Mouse (Mus musculus) gastrocnemius, adult 8-10 months (tissue): ENCODE results near the gene Ndufaf7. TPM values are rescaled to one million over a fixed set of nuclear protein-coding genes. Genes with fewer than 3 reads are reported as not detected.

Experiments
- DNase-seq, 2 experiments: peaks; one replicate each; pipeline ENCODE4 v3.0.0; 2022; ENCODE audit warnings: low spot score in 2 of 2
- total RNA-seq, 4 experiments: library from RNA; stranded (reverse); gene quantifications; 2 replicates each; pipeline ENCODE4 v1.2.4; 2022

Gene Ndufaf7
- total RNA-seq, 4 experiments from 2014 or later = 25.6 to 32.1 (median 28.7) TPM

DNA sequence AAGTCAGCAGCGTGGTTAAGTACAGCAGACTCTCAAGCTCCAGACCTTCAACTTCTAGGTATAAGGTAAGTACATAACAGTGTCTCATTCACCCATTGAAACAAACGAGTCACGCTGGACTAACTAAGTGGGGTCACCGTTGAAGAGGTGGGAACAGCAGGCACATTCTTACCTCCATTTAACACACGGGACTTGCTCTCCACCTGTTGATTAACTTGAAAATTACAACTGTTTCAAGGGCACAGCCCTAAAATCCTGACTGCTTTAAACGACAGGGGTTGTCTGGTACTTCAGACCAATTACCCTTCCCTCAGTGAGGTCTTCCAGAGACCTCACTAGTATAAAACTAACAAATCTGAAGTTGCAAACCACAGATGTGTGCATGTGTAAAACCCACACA, 22.5 kb downstream of the Ndufaf7 start:
- no peak for DNase-seq

DNA sequence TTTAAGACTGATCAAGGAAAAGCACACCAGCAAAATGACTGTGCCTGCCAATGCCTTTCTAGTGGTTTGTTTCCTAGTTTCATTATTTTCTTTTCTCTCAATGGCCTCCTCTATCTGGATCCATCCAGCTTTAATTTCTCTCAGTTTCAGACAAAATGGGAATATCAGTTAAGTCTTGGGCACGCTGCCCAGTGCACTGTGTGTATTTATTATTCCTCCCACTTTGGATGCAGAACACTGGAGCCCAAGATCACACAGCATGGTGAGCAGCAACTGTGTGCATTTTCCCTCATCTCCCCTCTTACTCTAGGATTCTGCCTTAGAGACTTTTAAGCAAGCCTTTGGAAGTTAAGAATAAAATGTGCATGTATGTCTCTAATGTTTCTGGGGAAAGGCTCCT, 27.5 kb downstream of the Ndufaf7 start:
- no peak for DNase-seq

DNA sequence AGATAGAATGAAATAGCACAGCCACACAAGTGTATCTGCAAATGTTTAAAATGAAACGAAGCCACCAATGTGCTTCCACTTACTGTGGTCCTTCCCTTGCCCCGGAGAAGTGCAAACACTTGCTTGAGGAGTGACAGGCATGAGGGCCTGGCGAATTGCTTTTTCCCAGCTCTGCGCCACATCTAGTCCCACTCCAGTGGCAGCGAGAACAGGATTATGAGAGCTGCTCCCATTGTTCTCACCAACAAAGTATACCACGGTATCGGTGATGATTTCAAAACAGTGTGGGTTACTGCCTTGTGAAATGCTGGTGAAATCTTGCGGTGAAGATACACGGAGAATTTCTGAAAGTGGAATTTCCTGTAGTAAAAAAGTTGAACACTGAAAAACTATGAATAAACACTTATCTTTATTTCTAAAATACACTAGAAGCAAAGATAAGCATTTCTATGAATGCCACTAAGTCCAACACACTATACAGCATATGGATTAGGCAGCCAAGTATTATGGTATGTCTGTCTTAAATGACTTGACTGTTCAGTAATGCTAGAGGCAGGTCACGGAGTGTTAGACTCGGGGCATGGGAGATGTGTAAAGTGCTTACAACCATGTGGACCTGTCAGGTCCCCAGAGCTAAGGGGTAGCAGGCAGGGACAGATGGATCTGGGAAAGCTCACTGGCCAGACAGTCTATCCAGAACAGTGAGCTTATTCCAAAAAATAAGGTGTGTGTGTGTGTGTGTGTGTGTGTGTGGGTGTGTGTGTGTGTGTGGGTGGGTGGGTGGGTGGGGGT, 29.4 kb downstream of the Ndufaf7 start:
- DNase-seq = no peak

DNA sequence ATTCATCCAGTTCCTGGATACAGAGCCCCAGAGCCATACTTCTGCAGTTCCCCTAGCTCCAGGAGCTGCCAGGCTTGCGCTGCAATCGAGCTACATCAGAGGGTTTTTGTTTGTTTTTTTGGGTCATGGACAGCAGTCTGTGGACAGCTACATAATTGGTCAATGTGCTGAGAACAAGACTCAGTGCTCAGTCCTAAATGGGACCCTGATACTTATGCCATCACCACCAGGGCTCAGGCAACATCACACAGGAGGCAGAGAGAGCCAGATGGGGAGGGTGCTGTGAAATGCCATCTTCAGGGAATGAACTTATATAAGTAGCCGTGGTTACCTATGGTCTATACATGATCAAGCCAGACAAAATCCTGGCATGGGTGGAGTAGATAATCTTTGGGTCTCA, 31.6 kb downstream of the Ndufaf7 start:
- no peak for DNase-seq

DNA sequence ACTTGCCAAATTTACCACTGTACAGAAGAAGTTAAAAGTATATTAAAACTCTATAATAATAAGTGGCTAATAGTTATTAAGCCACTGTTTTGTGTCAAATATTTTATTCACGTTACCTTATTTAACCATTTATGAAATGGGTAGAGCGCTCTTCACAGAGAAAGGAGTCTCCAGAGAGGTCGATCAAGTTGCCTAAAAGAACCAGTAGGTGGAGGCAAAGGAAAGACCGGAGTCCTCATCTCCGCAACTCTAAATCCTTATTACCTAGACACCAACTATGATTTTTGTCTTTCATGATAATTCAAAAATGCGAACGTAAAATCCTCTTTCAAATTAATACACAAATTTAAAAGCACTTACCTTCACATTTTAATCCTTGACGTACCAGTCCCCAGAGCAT, 46.2 kb downstream of the Ndufaf7 start:
- no peak for DNase-seq

DNA sequence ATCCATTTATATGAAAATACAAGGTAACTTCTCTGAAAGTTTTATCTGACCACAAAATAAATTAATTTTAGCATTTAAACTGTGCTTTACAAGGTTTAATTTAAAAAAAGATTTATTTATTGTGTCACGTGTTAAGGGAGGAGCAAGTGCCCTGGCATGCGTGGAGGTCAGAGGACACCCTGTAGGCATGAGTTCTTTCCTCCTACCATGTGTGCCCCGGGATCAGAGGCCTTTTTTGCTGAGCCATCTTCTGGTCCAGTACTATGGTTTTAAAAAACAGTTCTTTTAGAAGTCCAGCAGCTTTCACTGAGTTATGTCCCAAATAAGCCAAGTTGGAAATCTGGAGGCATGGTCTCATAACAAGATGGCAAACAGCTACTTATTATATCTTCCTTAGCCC, 46.8 kb downstream of the Ndufaf7 start:
- DNase-seq = no peak

DNA sequence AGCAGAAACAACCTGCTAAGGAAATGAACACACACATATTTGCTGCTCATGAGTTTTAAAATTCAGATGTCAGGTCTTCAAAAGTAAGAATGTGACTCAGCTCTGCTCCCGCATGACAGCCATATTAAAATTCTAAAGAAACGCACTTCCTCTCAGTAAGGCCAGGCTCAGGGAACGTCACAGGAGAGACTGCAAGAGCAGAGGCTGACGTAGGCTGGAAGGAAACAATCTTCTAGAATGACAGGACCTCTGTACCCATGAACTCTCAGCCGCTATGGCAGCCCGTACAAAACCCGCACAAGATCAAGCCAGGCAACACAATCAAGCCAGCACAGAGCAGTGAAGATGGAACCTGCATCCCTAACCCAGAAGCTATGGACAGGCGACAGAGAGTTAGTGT, 52.1 kb downstream of the Ndufaf7 start:
- DNase-seq = no peak

DNA sequence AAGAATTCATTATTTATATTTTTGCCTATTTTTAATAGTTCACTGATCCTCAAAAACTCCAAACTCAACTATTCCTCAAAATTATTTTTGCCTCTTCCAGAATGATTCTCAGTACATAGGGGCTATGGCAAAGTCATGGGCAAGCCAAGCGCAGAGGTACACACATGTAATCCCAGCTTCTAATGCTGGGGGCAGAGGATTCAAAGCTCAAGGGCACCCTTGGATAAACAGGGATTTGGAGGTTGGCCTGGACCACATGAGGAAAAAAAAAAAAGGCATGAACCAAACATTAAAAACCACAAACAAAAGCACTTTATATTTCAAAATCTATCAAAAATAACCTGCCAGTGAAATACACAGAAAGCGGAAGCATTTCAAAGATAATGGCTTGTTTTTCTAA, 54.6 kb downstream of the Ndufaf7 start:
- no peak for DNase-seq

DNA sequence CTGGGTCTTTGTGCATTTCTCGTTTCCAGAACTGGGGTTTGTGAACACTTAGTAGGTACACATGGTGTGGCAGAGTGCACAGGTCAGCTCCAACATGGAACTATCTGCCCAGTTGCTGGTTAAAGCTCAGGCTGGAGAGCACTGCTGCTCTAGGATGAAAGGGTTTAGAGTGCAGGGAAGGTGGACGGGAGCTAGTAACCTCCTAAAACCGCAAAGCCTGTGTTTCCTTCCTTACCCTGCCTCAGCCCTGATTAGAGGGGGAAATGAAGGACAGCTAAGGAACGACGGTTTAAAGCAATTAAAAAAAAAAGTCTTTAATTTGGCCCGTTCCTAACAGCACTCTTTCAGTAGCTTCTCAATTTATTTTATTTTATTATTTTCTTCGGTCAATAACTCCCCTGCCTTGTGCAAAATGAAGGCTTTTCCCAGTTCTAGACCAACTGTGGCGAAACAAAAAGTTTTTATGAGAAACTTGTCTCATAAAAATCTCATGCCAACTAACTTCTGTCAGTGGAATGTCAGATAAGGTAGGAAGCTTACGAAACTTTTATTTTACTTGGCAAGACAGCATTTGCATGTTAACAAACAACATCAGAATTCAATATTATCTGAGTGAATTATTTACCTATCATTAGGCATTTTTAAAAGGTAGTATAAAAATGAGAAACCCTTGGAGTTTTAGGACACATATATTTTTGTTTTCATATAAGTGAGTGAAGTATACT, 55.5 kb downstream of the Ndufaf7 start:
- no peak for DNase-seq

DNA sequence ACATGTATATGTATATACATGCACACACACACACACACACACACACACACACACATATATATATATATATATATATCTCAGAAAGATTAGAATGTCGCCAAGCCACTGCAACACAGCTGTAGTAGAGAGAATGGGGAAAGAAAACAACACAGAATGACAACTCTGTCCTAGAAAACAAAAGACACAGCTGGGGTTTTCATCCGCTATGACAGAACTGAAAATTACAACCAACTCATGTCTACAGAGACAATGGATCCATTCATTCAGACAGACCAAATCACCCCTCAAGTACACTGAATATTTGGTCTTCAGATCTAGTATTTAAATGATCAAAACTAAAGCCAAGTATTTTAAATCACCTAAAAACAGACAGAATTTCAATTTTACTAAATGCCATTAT, 56.7 kb downstream of the Ndufaf7 start:
- DNase-seq = no peak

DNA sequence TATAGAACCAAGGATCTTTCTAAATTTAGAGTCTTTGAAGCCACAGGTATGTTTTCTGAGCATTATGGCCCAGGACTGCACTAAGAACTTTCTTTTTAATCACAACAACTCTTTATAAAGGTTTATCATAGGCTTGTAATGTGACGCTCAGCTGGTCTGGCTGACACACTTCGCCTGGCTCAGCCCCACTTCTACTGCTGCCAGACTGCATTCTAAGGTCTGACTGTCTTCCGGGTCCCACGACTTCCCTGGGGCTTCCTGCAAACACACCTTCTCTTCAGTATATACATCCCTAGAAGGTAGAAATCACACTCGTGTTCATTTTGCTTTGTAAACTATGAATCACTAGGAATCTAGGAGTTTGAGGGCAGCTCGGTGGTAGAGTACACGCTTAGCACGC, 57.4 kb downstream of the Ndufaf7 start:
- no peak for DNase-seq

DNA sequence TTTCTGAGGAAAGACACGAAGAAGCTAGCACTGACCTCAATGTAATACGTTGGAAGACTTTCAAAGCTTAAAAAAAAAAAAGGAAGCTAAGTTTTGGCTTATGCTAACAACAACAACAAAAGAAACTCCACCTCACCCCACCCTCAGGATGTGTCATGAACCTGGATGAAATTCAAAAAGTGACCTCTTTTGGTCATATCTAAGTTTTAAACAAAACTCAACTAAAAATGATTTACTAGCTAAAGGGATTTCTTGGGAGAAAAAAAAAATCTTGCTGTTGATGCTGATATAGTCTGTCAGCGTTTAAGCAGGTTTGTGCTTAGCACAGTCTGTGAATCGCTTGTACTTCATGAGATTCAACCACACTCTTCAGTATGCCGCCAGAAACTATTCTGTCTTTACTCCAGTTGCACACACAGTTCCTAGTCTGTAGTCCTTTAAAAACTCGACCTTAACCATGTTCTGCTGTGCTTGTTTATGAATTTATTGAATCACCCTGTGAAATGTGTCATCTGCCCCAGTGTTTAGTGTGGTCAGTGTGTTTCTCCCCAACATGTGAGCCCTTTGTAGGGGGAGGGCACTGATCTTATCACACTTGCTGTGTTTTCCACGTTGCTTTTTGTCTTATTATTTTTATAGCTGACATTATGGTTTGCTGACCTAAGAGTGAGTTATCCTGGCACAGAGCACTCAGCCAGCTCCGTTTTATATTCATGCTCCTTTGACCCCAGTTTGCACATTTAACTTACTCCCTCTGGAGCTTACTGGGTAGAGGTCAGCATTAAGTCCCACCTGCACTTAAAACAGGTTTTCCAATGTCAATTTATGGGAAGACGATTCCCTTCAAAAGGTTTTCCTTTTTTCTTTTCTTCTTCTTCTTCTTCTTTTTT, 58.2 kb downstream of the Ndufaf7 start:
- DNase-seq = no peak

Other genes with a start within 250 kb of the Ndufaf7 start
- 1 to 10 TPM; 5.2 to 6.1 (median 5.3) TPM for gene Strn, start 199.9 kb upstream of the Ndufaf7 start, total RNA-seq
- 1 to 10 TPM; 6.4 to 9.1 (median 8.1) TPM for gene Heatr5b, start 101.8 kb upstream of the Ndufaf7 start, total RNA-seq
- gene Gpatch11, start 101.6 kb upstream of the Ndufaf7 start, total RNA-seq = 10 to 100 TPM; 15.9 to 27.9 (median 23.1) TPM
- 1 to 10 TPM; 2.7 to 3.8 (median 3.3) TPM for gene Eif2ak2, start 54.6 kb upstream of the Ndufaf7 start, total RNA-seq
- not detected for gene Sult6b1, start 30.1 kb upstream of the Ndufaf7 start, total RNA-seq
- 10 to 100 TPM; 34.6 to 42.7 (median 37.3) TPM for gene Cebpzos, start 20.6 kb upstream of the Ndufaf7 start, total RNA-seq
- 10 to 100 TPM; 22.7 to 28.6 (median 24.2) TPM for gene Cebpz, start 70 bp upstream of the Ndufaf7 start, total RNA-seq
- 10 to 100 TPM in 1 of 4 experiments, 1 to 10 TPM in 3; 7.8 to 11.2 (median 9.0) TPM for gene Prkd3, start 83.7 kb downstream of the Ndufaf7 start, total RNA-seq
- 1 to 10 TPM; 1.1 to 2.8 (median 1.7) TPM for gene Qpct, start 114.8 kb downstream of the Ndufaf7 start, total RNA-seq